Mouse (Mus musculus): ENCODE results near the gene Traf3ip1.
"Not testable (repeated sequence)": the region's sequence is repeated elsewhere in the genome, so short reads cannot be mapped to it uniquely, and the experiment has no call there.

Gene Traf3ip1

GRCm38 (mm10) chr1:91466186-91466585 lies 28.3 kb upstream of the Traf3ip1 start:
- no peak for DNase-seq (ENCODE audit: low spot score)

GRCm38 (mm10) chr1:91469888-91470419 lies 24.5 kb upstream of the Traf3ip1 start:
- DNase-seq (ENCODE audit: low spot score): no peak

DNA sequence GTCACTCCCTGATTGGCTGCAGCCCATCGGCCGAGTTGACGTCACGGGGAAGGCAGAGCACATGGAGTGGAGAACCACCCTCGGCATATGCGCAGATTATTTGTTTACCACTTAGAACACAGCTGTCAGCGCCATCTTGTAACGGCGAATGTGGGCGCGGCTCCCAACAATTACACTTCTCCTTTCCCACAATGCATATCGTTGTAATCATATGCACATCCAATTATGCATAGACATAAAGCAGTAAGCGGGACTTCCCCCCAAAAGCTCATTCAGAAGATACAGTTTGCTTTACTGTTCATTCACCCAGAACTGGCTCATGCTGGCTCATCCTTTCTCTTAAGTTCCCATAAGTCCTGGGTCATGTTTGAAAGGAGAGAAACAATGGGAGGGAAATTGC lies 16.3 kb upstream of the Traf3ip1 start:
- not testable (repeated sequence) for DNase-seq (ENCODE audit: low spot score)

DNA sequence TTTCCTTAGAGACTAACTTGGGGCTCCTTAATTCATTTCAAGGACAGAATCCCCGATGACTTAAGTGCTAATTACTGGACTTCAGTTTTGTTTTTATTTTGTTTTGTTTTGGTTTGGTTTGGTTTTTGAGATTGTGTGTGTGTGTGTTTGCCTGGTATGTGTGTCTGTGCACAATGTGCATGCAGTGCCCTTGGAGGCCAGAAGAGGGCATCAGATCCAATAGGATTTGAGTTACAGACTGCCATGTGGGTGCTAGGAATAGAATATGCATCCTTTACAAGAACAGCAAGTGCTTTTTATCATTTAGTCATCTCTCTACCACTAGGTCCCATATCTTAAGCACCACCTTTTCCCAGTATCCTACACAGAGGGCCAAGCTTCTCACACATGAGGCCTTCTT lies 15.5 kb upstream of the Traf3ip1 start:
- no peak for DNase-seq (ENCODE audit: low spot score)

- DNase-seq (ENCODE audit: low spot score): no peak
Observed at GRCm38 (mm10) chr1:91482616-91483211, 11.7 kb upstream of the Traf3ip1 start.

- DNase-seq (ENCODE audit: low spot score): peak; percentile 55
Observed at GRCm38 (mm10) chr1:91483304-91484010, 11.0 kb upstream of the Traf3ip1 start.

DNA sequence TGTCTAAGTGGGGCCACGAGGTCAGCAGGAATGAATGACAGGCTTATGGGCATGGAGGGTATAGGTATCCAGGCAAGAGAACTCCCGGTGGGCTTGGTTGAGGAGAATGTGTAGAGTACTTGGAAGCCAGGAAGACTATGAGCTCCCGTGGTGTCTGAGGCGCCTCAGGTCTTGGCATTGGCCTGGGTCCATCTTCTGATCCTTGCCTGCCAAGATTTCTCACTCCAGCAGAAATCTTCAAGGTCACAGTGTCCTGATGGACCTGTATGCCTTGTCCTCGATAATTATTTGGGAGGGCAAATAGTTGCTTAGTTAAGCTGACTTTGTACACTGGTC lies 10.5 kb upstream of the Traf3ip1 start:
- DNase-seq (ENCODE audit: low spot score): peak; percentile 28

- DNase-seq (ENCODE audit: low spot score): no peak
Observed at GRCm38 (mm10) chr1:91485422-91485821, 9.0 kb upstream of the Traf3ip1 start.

DNA sequence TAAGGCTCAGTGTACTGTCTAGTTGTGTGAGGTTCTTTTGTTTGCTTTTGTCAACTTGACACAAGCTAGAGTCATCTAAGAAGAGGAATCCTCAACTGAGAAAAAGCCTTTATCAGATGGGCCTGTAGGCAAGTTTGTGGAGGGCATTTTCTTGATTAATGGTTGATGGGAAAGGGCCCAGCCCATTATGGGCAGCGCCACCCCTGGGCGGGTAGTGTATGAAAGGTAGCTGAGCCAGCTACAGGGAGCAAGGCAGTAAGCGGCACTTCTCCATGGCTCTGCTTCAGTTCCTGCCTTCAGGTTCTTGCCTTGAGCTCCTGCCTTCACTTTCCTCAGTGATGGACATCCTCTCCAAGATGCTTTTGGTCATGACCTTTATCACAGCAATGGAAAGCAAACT lies 8.3 kb upstream of the Traf3ip1 start:
- DNase-seq (ENCODE audit: low spot score): no peak

- DNase-seq (ENCODE audit: low spot score): no peak
Observed at GRCm38 (mm10) chr1:91490322-91490721, 4.1 kb upstream of the Traf3ip1 start.

DNA sequence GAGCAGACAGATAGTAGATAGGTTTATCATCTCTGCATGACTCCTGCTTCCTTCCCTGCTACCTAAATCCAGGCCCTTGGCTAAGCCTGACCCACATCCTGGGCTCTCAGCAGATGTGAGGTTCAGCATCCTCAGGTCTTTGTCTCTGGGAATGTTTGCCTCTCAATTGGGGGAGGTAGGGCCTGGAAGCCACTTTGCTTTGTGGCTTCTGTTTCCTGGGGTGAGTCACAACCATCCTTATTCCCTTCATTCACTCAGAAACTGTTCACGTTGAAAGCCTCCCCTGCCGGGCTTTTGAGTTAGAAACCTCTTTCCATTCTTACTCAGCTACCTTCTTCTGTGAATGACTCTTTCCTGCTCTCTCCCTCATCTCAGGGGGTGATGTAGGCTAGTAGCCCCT lies 1.7 kb upstream of the Traf3ip1 start:
- DNase-seq (ENCODE audit: low spot score): no peak

DNA sequence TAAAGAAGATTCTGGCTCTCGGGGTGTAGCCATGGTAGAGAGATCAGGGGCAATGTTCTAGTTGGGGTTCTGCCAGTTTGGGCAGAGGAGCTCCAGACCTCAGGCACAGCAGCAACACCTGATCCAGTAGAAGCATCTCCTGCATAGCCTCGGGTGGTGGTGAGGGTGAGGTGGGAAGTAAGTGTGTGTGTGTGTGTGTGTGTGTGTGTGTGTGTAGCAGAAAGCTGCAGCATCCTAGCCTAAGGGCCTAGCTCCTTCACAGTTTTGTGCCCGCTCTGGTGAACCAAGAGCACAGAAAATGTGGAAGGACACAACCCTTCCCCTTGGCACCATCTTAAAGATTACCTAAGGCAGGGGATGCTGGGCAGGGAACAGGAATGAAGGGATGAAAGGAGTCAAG lies 509 bp upstream of the Traf3ip1 start:
- no peak for DNase-seq (ENCODE audit: low spot score)

GRCm38 (mm10) chr1:91495321-91495720 lies 874 bp downstream of the Traf3ip1 start:
- no peak for DNase-seq (ENCODE audit: low spot score)

DNA sequence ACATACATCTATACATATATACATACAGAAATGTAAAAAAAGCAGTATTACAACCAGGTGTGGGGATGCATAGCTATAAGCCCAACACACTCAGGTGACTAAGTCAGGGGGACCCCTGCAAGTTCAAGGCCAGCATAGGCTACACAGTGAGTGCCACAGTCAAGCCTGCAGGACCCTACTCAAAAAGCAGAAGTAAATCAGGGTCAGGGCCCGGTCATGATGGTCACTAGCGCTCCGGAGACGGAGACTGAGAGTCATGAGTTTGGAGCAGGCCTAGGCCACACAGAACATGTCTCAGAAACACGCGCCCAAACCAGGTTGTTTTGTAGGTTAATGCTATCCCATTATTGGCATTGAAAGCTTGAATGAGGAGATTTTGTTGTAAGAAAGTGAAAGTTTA lies 4.1 kb downstream of the Traf3ip1 start:
- DNase-seq (ENCODE audit: low spot score): no peak

DNA sequence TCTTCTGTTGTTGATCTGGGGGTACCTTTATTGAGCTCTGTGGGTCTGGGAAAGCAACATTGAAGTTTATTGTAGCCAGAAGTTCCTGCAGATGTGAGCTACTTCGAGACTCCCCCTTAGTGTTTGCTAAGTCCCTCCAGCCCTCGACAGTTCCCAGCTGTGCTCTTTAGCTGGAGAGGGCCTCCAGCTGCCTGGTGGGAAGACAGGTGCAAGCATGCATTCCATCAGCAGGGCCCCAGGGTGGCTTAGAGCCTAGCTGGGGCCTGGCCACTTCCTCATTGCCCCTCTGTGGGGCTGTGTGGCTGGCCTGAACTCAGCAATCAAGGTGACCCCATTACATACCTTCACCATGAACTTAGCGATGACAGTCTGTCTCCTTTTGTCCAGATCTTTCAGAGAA lies 10.2 kb downstream of the Traf3ip1 start:
- no peak for DNase-seq (ENCODE audit: low spot score)

DNA sequence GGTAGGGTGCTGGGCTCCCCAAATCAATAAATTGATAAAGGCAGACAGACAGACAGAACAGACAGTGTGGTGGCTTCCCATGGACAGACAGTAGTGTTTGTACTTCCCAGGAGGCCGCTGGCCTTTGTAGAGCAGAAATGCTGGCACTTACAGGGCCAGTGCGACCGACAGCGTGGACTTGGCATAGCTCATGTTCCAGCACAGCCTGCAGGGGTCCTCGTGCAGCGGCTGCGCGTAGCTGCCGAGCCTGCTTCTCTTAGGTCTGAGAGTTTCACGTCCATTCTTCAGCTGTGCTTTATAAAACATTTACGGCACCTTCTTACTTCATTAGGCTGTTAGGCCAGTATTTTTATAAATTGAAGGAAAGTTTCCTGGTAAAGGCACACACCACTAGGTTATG lies 20.5 kb downstream of the Traf3ip1 start:
- no peak for DNase-seq (ENCODE audit: low spot score)

DNA sequence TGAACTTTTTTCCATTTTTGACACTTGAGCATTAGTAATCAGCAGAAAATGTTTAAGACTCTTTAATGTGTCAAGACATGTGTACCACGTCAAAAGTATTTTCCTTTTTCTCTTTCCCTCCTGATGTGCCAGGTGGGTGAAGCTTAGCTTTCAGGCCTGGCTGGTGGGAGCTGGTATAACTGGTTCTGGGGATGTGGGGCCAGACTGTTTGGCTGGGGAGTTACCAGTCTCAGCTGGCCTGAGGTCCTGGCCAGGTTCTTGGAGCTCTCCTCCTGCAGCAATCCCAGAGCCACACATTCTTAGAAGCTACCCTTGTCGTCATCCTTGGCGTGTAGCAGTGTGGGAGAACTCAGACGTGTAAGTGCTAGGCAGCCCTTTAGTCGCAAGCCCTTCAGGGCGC lies 21.2 kb downstream of the Traf3ip1 start:
- DNase-seq (ENCODE audit: low spot score): no peak

- DNase-seq (ENCODE audit: low spot score): no peak
Observed at GRCm38 (mm10) chr1:91523759-91524158, 29.3 kb downstream of the Traf3ip1 start.

GRCm38 (mm10) chr1:91525838-91526237 lies 31.4 kb downstream of the Traf3ip1 start:
- no peak for DNase-seq (ENCODE audit: low spot score)

GRCm38 (mm10) chr1:91530166-91530565 lies 35.7 kb downstream of the Traf3ip1 start:
- no peak for DNase-seq (ENCODE audit: low spot score)

DNA sequence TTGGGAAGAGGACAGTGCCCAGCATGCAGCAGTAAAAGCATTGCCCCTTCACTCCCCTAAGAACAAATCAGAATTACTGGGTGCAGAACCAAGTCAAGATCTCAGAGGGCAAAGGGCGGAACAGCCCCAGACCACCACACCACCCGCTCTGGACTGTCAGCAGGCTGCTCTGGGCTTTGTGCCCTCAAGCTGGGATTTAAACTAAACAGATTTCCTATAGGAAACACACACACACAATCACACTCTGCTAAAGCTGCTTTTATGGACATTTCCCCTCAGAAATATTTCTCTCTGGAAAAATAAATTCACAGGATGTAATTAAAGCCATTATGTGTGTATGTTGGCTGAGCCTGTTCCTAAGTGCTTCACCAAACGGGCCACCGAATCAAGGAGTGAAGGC lies 37.8 kb downstream of the Traf3ip1 start:
- DNase-seq (ENCODE audit: low spot score): no peak

DNA sequence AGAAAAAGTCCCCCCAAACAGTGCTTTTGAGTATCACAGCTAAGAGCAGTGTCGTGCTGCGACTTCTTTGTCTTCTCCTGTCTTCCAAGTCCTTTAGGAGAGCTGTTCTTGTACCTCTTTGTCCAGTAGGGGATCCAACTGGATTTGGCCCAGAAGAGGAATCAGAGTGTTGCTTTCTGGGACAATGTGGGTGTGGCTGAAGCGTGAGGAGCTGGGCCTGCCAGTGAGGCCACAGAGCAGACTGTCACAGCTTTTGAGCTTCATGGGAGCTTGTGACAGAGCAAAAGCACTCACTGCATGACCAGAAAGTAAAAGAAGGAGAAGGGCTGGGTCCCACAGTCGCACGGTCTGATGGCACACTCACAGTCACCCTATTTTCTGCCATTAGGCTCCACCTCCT lies 38.4 kb downstream of the Traf3ip1 start:
- no peak for DNase-seq (ENCODE audit: low spot score)

GRCm38 (mm10) chr1:91533483-91533882 lies 39.0 kb downstream of the Traf3ip1 start:
- DNase-seq (ENCODE audit: low spot score): no peak

Data from ovary, adult 18-20 months (tissue).